Mouse (Mus musculus): ENCODE data around the gene Tbc1d16.

Gene Tbc1d16

GRCm38 (mm10) chr11:119237007-119237406, 8.7 kb upstream of the Tbc1d16 start:
- no peak for DNase-seq (ENCODE audit: low read depth, low spot score)

GRCm38 (mm10) chr11:119236354-119236753, 8.1 kb upstream of the Tbc1d16 start:
- no peak for DNase-seq (ENCODE audit: low read depth, low spot score)

GRCm38 (mm10) chr11:119235596-119235995, 7.3 kb upstream of the Tbc1d16 start:
- DNase-seq (ENCODE audit: low read depth, low spot score), result no peak

GRCm38 (mm10) chr11:119234770-119235169, 6.5 kb upstream of the Tbc1d16 start:
- no peak for DNase-seq (ENCODE audit: low read depth, low spot score)

- no peak for DNase-seq (ENCODE audit: low read depth, low spot score)
Measured at GRCm38 (mm10) chr11:119228846-119229626, 737 bp upstream of the Tbc1d16 start.

GRCm38 (mm10) chr11:119227591-119227990, 708 bp downstream of the Tbc1d16 start:
- no peak for DNase-seq (ENCODE audit: low read depth, low spot score)

- DNase-seq (ENCODE audit: low read depth, low spot score), result no peak
Measured at GRCm38 (mm10) chr11:119225634-119226033, 2.7 kb downstream of the Tbc1d16 start.

GRCm38 (mm10) chr11:119224926-119225325, 3.4 kb downstream of the Tbc1d16 start:
- no peak for DNase-seq (ENCODE audit: low read depth, low spot score)

GRCm38 (mm10) chr11:119223124-119223890, 5.0 kb downstream of the Tbc1d16 start:
- DNase-seq (ENCODE audit: low read depth, low spot score), result no peak

GRCm38 (mm10) chr11:119221812-119222510, 6.3 kb downstream of the Tbc1d16 start:
- no peak for DNase-seq (ENCODE audit: low read depth, low spot score)

- DNase-seq (ENCODE audit: low read depth, low spot score), result no peak
Measured at GRCm38 (mm10) chr11:119219816-119220465, 8.4 kb downstream of the Tbc1d16 start.

GRCm38 (mm10) chr11:119217861-119218260, 10.4 kb downstream of the Tbc1d16 start:
- DNase-seq (ENCODE audit: low read depth, low spot score), result no peak

GRCm38 (mm10) chr11:119215905-119216507, 12.3 kb downstream of the Tbc1d16 start:
- DNase-seq (ENCODE audit: low read depth, low spot score), result no peak

GRCm38 (mm10) chr11:119215038-119215904, 13.0 kb downstream of the Tbc1d16 start:
- DNase-seq (ENCODE audit: low read depth, low spot score), result no peak

- no peak for DNase-seq (ENCODE audit: low read depth, low spot score)
Measured at GRCm38 (mm10) chr11:119213166-119213885, 15.0 kb downstream of the Tbc1d16 start.

- no peak for DNase-seq (ENCODE audit: low read depth, low spot score)
Measured at GRCm38 (mm10) chr11:119211604-119212309, 16.5 kb downstream of the Tbc1d16 start.

GRCm38 (mm10) chr11:119210321-119211100, 17.8 kb downstream of the Tbc1d16 start:
- no peak for DNase-seq (ENCODE audit: low read depth, low spot score)

- no peak for DNase-seq (ENCODE audit: low read depth, low spot score)
Measured at GRCm38 (mm10) chr11:119209371-119210025, 18.8 kb downstream of the Tbc1d16 start.
